Mouse (Mus musculus) liver, embryonic 14.5 days (tissue): Measurements from ENCODE around the gene Pacrg. TPM values are rescaled to one million over a fixed set of nuclear protein-coding genes. Genes with fewer than 3 reads are reported as not detected.

Experiments used
- ATAC-seq: fragments of 200-750 bp; cut with Nextera tagmentation; 2 replicates; pipeline ENCODE4 v1.8.0; 2017; ENCODE audit warnings: moderate number of reproducible peaks, mild to moderate bottlenecking, moderate library complexity; ENCODE audit not compliant: insufficient read depth
- DNase-seq, 3 experiments: peaks; one replicate each; pipeline ENCODE4 v3.0.0-alpha.2; 2012 to 2013; ENCODE audit warnings: low read depth in 3 of 3, low spot score in 3 of 3
- H3K27ac ChIP-seq: fragments of 300-500 bp; sonication (generic); 2 replicates; pipeline ENCODE4 v1.5.1; 2014; ENCODE audit warnings: moderate library complexity, mild to moderate bottlenecking, control low read depth, inconsistent platforms
- H3K27me3 ChIP-seq: fragments of 300-500 bp; sonication (generic); 2 replicates; pipeline ENCODE4 v1.6.1; 2014; ENCODE audit warnings: mild to moderate bottlenecking, low read length, moderate library complexity; ENCODE audit not compliant: control insufficient read depth, insufficient read depth
- H3K36me3 ChIP-seq: fragments of 300-500 bp; sonication (generic); replicated peaks from 2 replicates; pipeline ENCODE4 v1.6.1; 2014; ENCODE audit warnings: low read depth; ENCODE audit not compliant: control insufficient read depth, insufficient read depth
- H3K4me1 ChIP-seq, 2 experiments: fragments of 200-500 bp in 1 of 2; fragments of 300-500 bp in 1 of 2; sonication (generic) in 1 of 2; replicated peaks; 2 replicates each; pipeline ENCODE4 v1.6.1; 2012 to 2014; ENCODE audit warnings: antibody characterized with exemption in 1 of 2, inconsistent platforms in 1 of 2, low read length in 1 of 2; ENCODE audit not compliant: control insufficient read depth in 2 of 2, insufficient read depth in 2 of 2
- H3K4me2 ChIP-seq: fragments of 300-500 bp; sonication (generic); 2 replicates; pipeline ENCODE4 v1.6.1; 2014; ENCODE audit warnings: low read depth, mild to moderate bottlenecking, control low read depth, moderate library complexity
- H3K4me3 ChIP-seq, 2 experiments: fragments of 200-500 bp in 1 of 2; fragments of 300-500 bp in 1 of 2; sonication (generic) in 1 of 2; 2 replicates each; pipeline ENCODE4 v1.5.1; 2012 to 2014; ENCODE audit warnings: low read depth in 2 of 2, low read length in 2 of 2, mild to moderate bottlenecking in 2 of 2, control low read depth in 1 of 2, inconsistent platforms in 1 of 2, moderate library complexity in 1 of 2; ENCODE audit not compliant: insufficient read depth in 1 of 2
- H3K9ac ChIP-seq: fragments of 300-500 bp; sonication (generic); replicated peaks from 2 replicates; pipeline ENCODE4 v1.6.1; 2014; ENCODE audit warnings: mild to moderate bottlenecking, control low read depth, moderate library complexity
- H3K9me3 ChIP-seq: fragments of 300-500 bp; sonication (generic); 2 replicates; pipeline ENCODE4 v1.6.1; 2016; ENCODE audit warnings: low read length, mixed read lengths; ENCODE audit not compliant: control insufficient read depth
- CTCF ChIP-seq: IDR thresholded peaks from 2 replicates; pipeline ENCODE4 v1.5.1; 2016; ENCODE audit warnings: antibody characterized with exemption, low read depth, control low read depth
- EP300 ChIP-seq: IDR thresholded peaks from 2 replicates; pipeline ENCODE4 v1.6.1; 2016; ENCODE audit warnings: antibody characterized with exemption, low read depth
- WGBS: fragments of 180-500 bp; shearing (Covaris S2); extraction: QIAGEN DNeasy Blood & Tissue Kit; methylation state at CpG from one replicate; pipeline ENCODE4 v1.1.7; 2014; ENCODE audit not compliant: insufficient replicate concordance; 5-methylcytosine and 5-hydroxymethylcytosine counted together
- polyA plus RNA-seq, 2 experiments: library from polyadenylated mRNA; depleted of rRNA in 1 of 2; stranded (reverse) in 1 of 2; unstranded in 1 of 2; fragments of >200 nt; fragmentation: Nextera tagmentation in 1 of 2; extraction: Ambion mirVana in 1 of 2; gene quantifications; 2 replicates each; pipeline versions ENCODE4 v1.2.1 to v1.2.3; 2012 to 2014

Gene Pacrg
- polyA plus RNA-seq, 2 experiments = 0.04 TPM; not detected in 1

GRCm38 (mm10) chr17:10410597-10411476 is 429.3 kb downstream of the Pacrg start:
- Histone ChIP-seq H3K4me2 (no peak overlapping the region), H3K4me1 (no peaks in the 10 kb centered on the region), H3K36me3 (no peaks in the 10 kb centered on the region), H3K4me3 (no peak overlapping the region), H3K9me3 (no peaks in the 10 kb centered on the region), H3K27me3 (no peaks in the 10 kb centered on the region), H3K9ac (no peak overlapping the region), H3K27ac (no peak overlapping the region)
- DNase-seq (no peak), ATAC-seq (no peak)
- TF ChIP-seq CTCF (no peak), EP300 (no peak)
- 49% methylated on average over 8 of the region's 8 CpGs for WGBS

- 62% methylated on average over 4 of the region's 4 CpGs for WGBS
- no peaks in the 10 kb centered on the region for H3K4me1 ChIP-seq
- H3K4me2 ChIP-seq = no peak overlapping the region
- no peak for DNase-seq
- no peak overlapping the region for H3K4me3 ChIP-seq
- H3K9ac ChIP-seq = no peak overlapping the region
- TF ChIP-seq EP300 (no peak), CTCF (no peak)
- H3K9me3 ChIP-seq = no peaks in the 10 kb centered on the region
- ATAC-seq = no peak
- no peaks in the 10 kb centered on the region for H3K27me3 ChIP-seq
- no peaks in the 10 kb centered on the region for H3K36me3 ChIP-seq
- no peak overlapping the region for H3K27ac ChIP-seq
These were observed 431.4 kb downstream of the Pacrg start for GRCm38 (mm10) chr17:10408681-10409081.

- H3K27me3 ChIP-seq = no peaks in the 10 kb centered on the region
- 36% methylated on average over 7 of the region's 7 CpGs for WGBS
- no peak overlapping the region for H3K9ac ChIP-seq
- H3K4me1 ChIP-seq = no peaks in the 10 kb centered on the region
- H3K4me3 ChIP-seq = no peak overlapping the region
- H3K27ac ChIP-seq = no peak overlapping the region
- H3K36me3 ChIP-seq = no peaks in the 10 kb centered on the region
- ATAC-seq (no peak), DNase-seq (no peak)
- no peak overlapping the region for H3K4me2 ChIP-seq
- TF ChIP-seq CTCF = no peak
- TF ChIP-seq EP300 = no peak
- no peaks in the 10 kb centered on the region for H3K9me3 ChIP-seq
These were observed 432.9 kb downstream of the Pacrg start for GRCm38 (mm10) chr17:10407031-10407722.

- Histone ChIP-seq H3K4me2 (no peak overlapping the region), H3K4me1 (no peaks in the 10 kb centered on the region), H3K9ac (no peak overlapping the region), H3K4me3 (no peak overlapping the region), H3K9me3 (no peaks in the 10 kb centered on the region), H3K27me3 (no peaks in the 10 kb centered on the region), H3K27ac (no peak overlapping the region), H3K36me3 (no peaks in the 10 kb centered on the region)
- ATAC-seq = no peak
- WGBS = 74% methylated on average over 7 of the region's 7 CpGs
- TF ChIP-seq EP300 (no peak), CTCF (no peak)
- DNase-seq = no peak
These were observed 433.8 kb downstream of the Pacrg start for GRCm38 (mm10) chr17:10406311-10406710.

GRCm38 (mm10) chr17:10405906-10406305 is 434.2 kb downstream of the Pacrg start:
- 68% methylated on average over 7 of the region's 7 CpGs for WGBS
- TF ChIP-seq EP300 = no peak
- no peak for TF ChIP-seq CTCF
- no peaks in the 10 kb centered on the region for H3K4me1 ChIP-seq
- no peak overlapping the region for H3K9ac ChIP-seq
- no peak overlapping the region for H3K27ac ChIP-seq
- no peaks in the 10 kb centered on the region for H3K27me3 ChIP-seq
- no peak overlapping the region for H3K4me3 ChIP-seq
- H3K9me3 ChIP-seq = no peaks in the 10 kb centered on the region
- ATAC-seq = no peak
- H3K36me3 ChIP-seq = no peaks in the 10 kb centered on the region
- no peak overlapping the region for H3K4me2 ChIP-seq
- DNase-seq = no peak
